Mouse (Mus musculus) kidney, embryonic 14.5 days (tissue): ENCODE data around the gene Osbp2. TPM values are rescaled to one million over a fixed set of nuclear protein-coding genes. Genes with fewer than 3 reads are reported as not detected.

Source experiments
- ATAC-seq: fragments of 200-750 bp; cut with Nextera tagmentation; 2 replicates; pipeline ENCODE4 v1.8.0; 2017; ENCODE audit warnings: moderate number of reproducible peaks, mild to moderate bottlenecking, moderate TSS enrichment, moderate library complexity; ENCODE audit not compliant: low FRiP score, low TSS enrichment
- H3K27ac ChIP-seq: fragments of 300-500 bp; sonication (generic); 2 replicates; pipeline ENCODE4 v1.5.1; 2014; ENCODE audit warnings: low read depth, mild to moderate bottlenecking, low read length, moderate library complexity, mixed read lengths
- H3K27me3 ChIP-seq: fragments of 300-500 bp; sonication (generic); 2 replicates; pipeline ENCODE4 v1.6.1; 2014; ENCODE audit warnings: mild to moderate bottlenecking, low read length; ENCODE audit not compliant: control insufficient read depth, insufficient read depth
- H3K36me3 ChIP-seq: fragments of 300-500 bp; sonication (generic); 2 replicates; pipeline ENCODE4 v1.6.1; 2014; ENCODE audit warnings: low read length, mixed read lengths; ENCODE audit not compliant: control insufficient read depth, insufficient read depth
- H3K4me1 ChIP-seq: fragments of 300-500 bp; sonication (generic); 2 replicates; pipeline ENCODE4 v1.6.1; 2014; ENCODE audit warnings: low read length, mixed read lengths; ENCODE audit not compliant: control insufficient read depth, insufficient read depth
- H3K4me2 ChIP-seq: fragments of 300-500 bp; sonication (generic); replicated peaks from 2 replicates; pipeline ENCODE4 v1.6.1; 2014; ENCODE audit warnings: low read depth, mild to moderate bottlenecking, low read length
- H3K4me3 ChIP-seq: fragments of 300-500 bp; sonication (generic); 2 replicates; pipeline ENCODE4 v1.5.1; 2014; ENCODE audit warnings: mild to moderate bottlenecking, low read length
- H3K9ac ChIP-seq: fragments of 300-500 bp; sonication (generic); 2 replicates; pipeline ENCODE4 v1.6.1; 2014; ENCODE audit warnings: low read depth, mild to moderate bottlenecking, low read length, moderate library complexity
- H3K9me3 ChIP-seq: fragments of 300-500 bp; sonication (generic); 2 replicates; pipeline ENCODE4 v1.6.1; 2016; ENCODE audit warnings: low read length; ENCODE audit not compliant: control insufficient read depth
- WGBS: fragments of 180-500 bp; shearing (Covaris S2); extraction: QIAGEN DNeasy Blood & Tissue Kit; methylation state at CpG from one replicate; pipeline ENCODE4 v1.1.7; 2014; 5-methylcytosine and 5-hydroxymethylcytosine counted together
- polyA plus RNA-seq: library from polyadenylated mRNA; unstranded; fragments of >200 nt; fragmentation: Nextera tagmentation; extraction: Ambion mirVana; gene quantifications from 2 replicates; pipeline ENCODE4 v1.2.1, GENCODE M21; 2014

Osbp2 gene
- polyA plus RNA-seq, 1 experiment from 2014 or later: 0.81 TPM

GRCm38 (mm10) chr11:3879836-3880235, 16.1 kb upstream of the Osbp2 start:
- 45% methylated on average over 2 of the region's 2 CpGs for WGBS
- no peak overlapping the region for H3K27ac ChIP-seq
- no peak overlapping the region for H3K4me2 ChIP-seq
- no peaks in the 10 kb centered on the region for H3K27me3 ChIP-seq
- peak; percentile 71; the same call in 1 of the 2 replicates for ATAC-seq
- no peaks in the 10 kb centered on the region for H3K4me1 ChIP-seq
- no peak overlapping the region for H3K4me3 ChIP-seq
- no peaks in the 10 kb centered on the region for H3K36me3 ChIP-seq
- no peak overlapping the region for H3K9ac ChIP-seq
- H3K9me3 ChIP-seq: no peaks in the 10 kb centered on the region

- ATAC-seq: no peak
- no peaks in the 10 kb centered on the region for H3K4me1 ChIP-seq
- 75% methylated on average over 7 of the region's 7 CpGs for WGBS
These were observed 15.0 kb upstream of the Osbp2 start for GRCm38 (mm10) chr11:3878660-3879059.

GRCm38 (mm10) chr11:3876419-3876818, 12.7 kb upstream of the Osbp2 start:
- 77% methylated on average over 6 of the region's 6 CpGs for whole genome bisulfite sequencing
- Histone ChIP-seq H3K27ac (no peak overlapping the region), H3K9ac (no peak overlapping the region), H3K4me2 (no peak overlapping the region), H3K9me3 (no peaks in the 10 kb centered on the region), H3K4me3 (no peak overlapping the region), H3K27me3 (no peaks in the 10 kb centered on the region), H3K4me1 (no peaks in the 10 kb centered on the region), H3K36me3 (no peaks in the 10 kb centered on the region)
- ATAC-seq: no peak

More at GRCm38 (mm10) chr11:3878660-3879059, 15.0 kb upstream of the Osbp2 start:
- no peak overlapping the region for H3K27ac ChIP-seq
- H3K9ac ChIP-seq: no peak overlapping the region
- no peak overlapping the region for H3K4me2 ChIP-seq
- no peaks in the 10 kb centered on the region for H3K27me3 ChIP-seq
- no peaks in the 10 kb centered on the region for H3K36me3 ChIP-seq
- H3K9me3 ChIP-seq: no peaks in the 10 kb centered on the region
- no peak overlapping the region for H3K4me3 ChIP-seq

GRCm38 (mm10) chr11:3864343-3864742, 640 bp upstream of the Osbp2 start:
- Histone ChIP-seq H3K36me3 (no peaks in the 10 kb centered on the region), H3K4me3 (peak overlapping the region; percentile 46), H3K27me3 (peaks cover 5% of the 10 kb centered on the region; the same call in 1 of the 2 replicates), H3K4me1 (peaks cover 8% of the 10 kb centered on the region; the same call in 1 of the 2 replicates), H3K9me3 (no peaks in the 10 kb centered on the region), H3K27ac (no peak overlapping the region), H3K4me2 (peak overlapping the region; percentile 81), H3K9ac (0 out of 2 replicates have a peak overlapping the region, but pooled peaks have one; percentile 47)
- WGBS: 29% methylated on average over 6 of the region's 6 CpGs
- no peak for ATAC-seq

GRCm38 (mm10) chr11:3862661-3863453, 846 bp downstream of the Osbp2 start:
- H3K4me3 ChIP-seq: peak overlapping the region; percentile 46
- no peak for ATAC-seq

GRCm38 (mm10) chr11:3860361-3860760, 3.3 kb downstream of the Osbp2 start:
- no peak overlapping the region for H3K4me3 ChIP-seq
- no peak overlapping the region for H3K4me2 ChIP-seq
- no peaks in the 10 kb centered on the region for H3K36me3 ChIP-seq
- no peak for ATAC-seq
- no peak overlapping the region for H3K27ac ChIP-seq
- peaks cover 5% of the 10 kb centered on the region; the same call in 1 of the 2 replicates for H3K27me3 ChIP-seq
- no peaks in the 10 kb centered on the region for H3K9me3 ChIP-seq
- WGBS: 65% methylated on average over 4 of the region's 4 CpGs
- H3K4me1 ChIP-seq: peaks cover 8% of the 10 kb centered on the region; the same call in 1 of the 2 replicates
- no peak overlapping the region for H3K9ac ChIP-seq

More at GRCm38 (mm10) chr11:3862661-3863453, 846 bp downstream of the Osbp2 start:
- peak overlapping the region; percentile 81 for H3K4me2 ChIP-seq
- peaks cover 8% of the 10 kb centered on the region; the same call in 1 of the 2 replicates for H3K4me1 ChIP-seq
- H3K9me3 ChIP-seq: no peaks in the 10 kb centered on the region
- H3K27me3 ChIP-seq: peaks cover 5% of the 10 kb centered on the region; the same call in 1 of the 2 replicates
- peak overlapping the region; percentile 47 for H3K9ac ChIP-seq
- H3K36me3 ChIP-seq: no peaks in the 10 kb centered on the region
- no peak overlapping the region for H3K27ac ChIP-seq
- WGBS: 72% methylated on average over 19 of the region's 19 CpGs

- H3K4me3 ChIP-seq: no peak overlapping the region
- no peak overlapping the region for H3K9ac ChIP-seq
- H3K4me2 ChIP-seq: no peak overlapping the region
- H3K27me3 ChIP-seq: peaks cover 5% of the 10 kb centered on the region; the same call in 1 of the 2 replicates
- H3K36me3 ChIP-seq: no peaks in the 10 kb centered on the region
- H3K4me1 ChIP-seq: peaks cover 8% of the 10 kb centered on the region; the same call in 1 of the 2 replicates
- ATAC-seq: no peak
- no peaks in the 10 kb centered on the region; the same call in 1 of the 2 replicates for H3K9me3 ChIP-seq
- H3K27ac ChIP-seq: no peak overlapping the region
- 91% methylated on average over 4 of the region's 4 CpGs for WGBS
These were observed 3.9 kb downstream of the Osbp2 start for GRCm38 (mm10) chr11:3859778-3860177.

- no peak overlapping the region for H3K9ac ChIP-seq
- WGBS: 78% methylated on average over 5 of the region's 5 CpGs
- H3K4me2 ChIP-seq: no peak overlapping the region
- ATAC-seq: no peak
- no peak overlapping the region for H3K4me3 ChIP-seq
- H3K27me3 ChIP-seq: no peaks in the 10 kb centered on the region
- no peaks in the 10 kb centered on the region for H3K36me3 ChIP-seq
- no peak overlapping the region for H3K27ac ChIP-seq
- no peaks in the 10 kb centered on the region for H3K4me1 ChIP-seq
- no peaks in the 10 kb centered on the region; the same call in 1 of the 2 replicates for H3K9me3 ChIP-seq
These were observed 5.8 kb downstream of the Osbp2 start for GRCm38 (mm10) chr11:3857902-3858301.

GRCm38 (mm10) chr11:3855846-3856245, 7.9 kb downstream of the Osbp2 start:
- H3K4me2 ChIP-seq: no peak overlapping the region
- no peaks in the 10 kb centered on the region; the same call in 1 of the 2 replicates for H3K9me3 ChIP-seq
- no peaks in the 10 kb centered on the region for H3K36me3 ChIP-seq
- WGBS: 89% methylated on average over 5 of the region's 5 CpGs
- H3K9ac ChIP-seq: no peak overlapping the region
- no peak for ATAC-seq
- H3K27ac ChIP-seq: no peak overlapping the region
- no peak overlapping the region for H3K4me3 ChIP-seq
- H3K4me1 ChIP-seq: no peaks in the 10 kb centered on the region
- H3K27me3 ChIP-seq: no peaks in the 10 kb centered on the region
